Mouse (Mus musculus) stomach, embryonic 15.5 days (tissue): ENCODE data around the gene Fmo4. TPM values are rescaled to one million over a fixed set of nuclear protein-coding genes. Genes with fewer than 3 reads are reported as not detected.

Experiments
- ATAC-seq: fragments of 200-750 bp; cut with Nextera tagmentation; 2 replicates; pipeline ENCODE4 v1.8.0; 2017; ENCODE audit warnings: low read depth, moderate number of reproducible peaks, moderate TSS enrichment; ENCODE audit not compliant: insufficient read depth, low FRiP score
- H3K27ac ChIP-seq: fragments of 300-500 bp; sonication (generic); 2 replicates; pipeline ENCODE4 v1.5.1; 2015; ENCODE audit warnings: mild to moderate bottlenecking, inconsistent platforms
- H3K27me3 ChIP-seq: fragments of 300-500 bp; sonication (generic); replicated peaks from 2 replicates; pipeline ENCODE4 v1.6.1; 2015; ENCODE audit warnings: inconsistent platforms
- H3K36me3 ChIP-seq: fragments of 300-500 bp; sonication (generic); 2 replicates; pipeline ENCODE4 v1.6.1; 2015; ENCODE audit warnings: inconsistent platforms
- H3K4me1 ChIP-seq: fragments of 300-500 bp; sonication (generic); 2 replicates; pipeline ENCODE4 v1.6.1; 2015; ENCODE audit warnings: inconsistent platforms
- H3K4me2 ChIP-seq: fragments of 300-500 bp; sonication (generic); 2 replicates; pipeline ENCODE4 v1.6.1; 2015; ENCODE audit warnings: mild to moderate bottlenecking, inconsistent platforms
- H3K4me3 ChIP-seq: fragments of 300-500 bp; sonication (generic); replicated peaks from 2 replicates; pipeline ENCODE4 v1.5.1; 2015; ENCODE audit warnings: inconsistent platforms
- H3K9ac ChIP-seq: fragments of 300-500 bp; sonication (generic); 2 replicates; pipeline ENCODE4 v1.6.1; 2015; ENCODE audit warnings: inconsistent platforms
- H3K9me3 ChIP-seq: fragments of 300-500 bp; sonication (generic); 2 replicates; pipeline ENCODE4 v1.6.1; 2016; ENCODE audit warnings: inconsistent platforms
- WGBS: fragments of 180-500 bp; shearing (Covaris S2); methylation state at CpG from one replicate; pipeline ENCODE4 v1.1.7; 2015; 5-methylcytosine and 5-hydroxymethylcytosine counted together
- polyA plus RNA-seq: library from polyadenylated mRNA; unstranded; fragments of >200 nt; fragmentation: Nextera tagmentation; extraction: Ambion mirVana; gene quantifications from 2 replicates; pipeline ENCODE4 v1.2.1, GENCODE M21; 2015

Fmo4 gene
- polyA plus RNA-seq, result 1.3 and 2.8 TPM in 2 replicates

DNA sequence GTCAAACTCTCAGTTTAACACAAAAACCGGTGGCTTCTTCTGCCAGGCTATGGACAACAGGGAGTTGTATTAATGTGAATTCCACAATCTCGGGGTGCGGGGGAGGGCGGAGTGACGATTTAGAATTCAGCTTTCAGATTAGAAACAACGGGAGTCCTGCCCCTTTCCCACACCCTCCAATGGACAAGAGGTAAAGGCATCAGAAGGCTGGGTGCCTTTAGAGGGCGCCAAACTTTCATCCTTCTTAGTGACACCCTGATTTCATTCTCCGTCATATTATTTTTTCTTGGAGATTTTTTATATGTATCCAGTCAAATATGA lies at the start of gene Fmo4:
Gene Fmo4 (minus strand): TSS at position 137 of the 321 bp plus-strand sequence.
- Histone ChIP-seq H3K9ac (no peak within 1 kb of the TSS), H3K4me3 (no peak within 1 kb of the TSS), H3K4me1 (no peaks in the 10 kb centered on the region), H3K27ac (no peak within 1 kb of the TSS), H3K27me3 (no peaks in the 10 kb centered on the region), H3K36me3 (no peaks in the 10 kb centered on the region), H3K9me3 (no peaks in the 10 kb centered on the region), H3K4me2 (no peak within 1 kb of the TSS)
- 38% methylated on average over 8 of the region's 8 CpGs for WGBS
- ATAC-seq, result no peak; the same call in 1 of the 2 replicates

DNA sequence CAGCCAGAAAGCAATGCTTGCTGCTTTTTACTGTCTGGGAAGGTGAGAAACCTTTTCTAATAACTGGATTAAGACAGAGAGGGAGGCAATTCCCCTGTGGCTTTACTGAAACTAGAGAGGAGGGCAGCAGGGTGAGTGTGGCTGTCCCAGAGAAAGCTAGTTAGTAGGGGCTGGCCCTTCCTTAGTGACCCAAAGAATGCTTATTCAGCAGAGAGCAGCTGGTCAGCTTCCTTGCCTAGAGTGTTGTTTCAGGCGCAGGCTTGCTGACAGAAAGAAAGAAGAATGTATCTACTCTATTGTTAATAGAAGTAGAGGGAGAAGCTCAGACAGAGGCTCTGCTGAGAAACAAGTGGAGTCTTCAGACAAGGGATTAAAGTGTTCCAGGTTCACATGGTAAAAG lies 48.6 kb upstream of the Fmo4 start:
- Histone ChIP-seq H3K4me2 (no peak overlapping the region), H3K9me3 (no peaks in the 10 kb centered on the region)

DNA sequence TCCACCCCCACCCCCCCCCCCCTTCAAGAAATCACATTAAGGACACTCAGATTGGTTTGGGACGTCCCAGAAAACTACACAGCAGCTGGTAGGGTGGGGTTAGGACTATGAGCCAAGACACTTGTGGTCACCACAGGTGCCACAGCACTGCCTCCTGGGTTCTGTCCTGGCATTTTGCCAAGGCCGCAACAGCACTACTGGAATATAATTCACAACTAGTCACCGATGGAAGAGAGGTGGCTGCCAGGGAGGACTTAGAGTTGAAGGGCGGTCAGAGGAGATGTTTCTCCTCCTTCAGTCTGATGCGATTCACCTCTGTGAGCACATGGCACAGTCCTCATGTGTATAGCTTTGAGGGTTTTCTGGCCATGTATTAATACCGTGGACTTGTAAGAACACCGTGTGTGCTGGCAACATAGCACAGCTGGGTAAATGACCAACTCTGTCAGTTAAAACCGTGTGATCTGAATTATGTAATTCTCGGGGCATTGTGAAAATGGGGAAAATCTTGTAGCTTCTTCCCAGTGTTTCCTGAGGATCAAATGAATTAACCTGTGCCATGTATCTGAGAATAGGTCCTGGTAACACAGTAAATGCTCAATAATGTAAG lies 46.3 kb upstream of the Fmo4 start:
- no peak overlapping the region for H3K27ac ChIP-seq
- 71% methylated on average over 9 of the region's 9 CpGs for WGBS
- no peak overlapping the region for H3K4me3 ChIP-seq
- H3K4me2 ChIP-seq, result no peak overlapping the region
- H3K36me3 ChIP-seq, result no peaks in the 10 kb centered on the region
- H3K4me1 ChIP-seq, result peaks cover 8% of the 10 kb centered on the region
- no peaks in the 10 kb centered on the region for H3K27me3 ChIP-seq
- ATAC-seq, result peak; percentile 23; the same call in 1 of the 2 replicates
- no peaks in the 10 kb centered on the region for H3K9me3 ChIP-seq
- H3K9ac ChIP-seq, result no peak overlapping the region

More for the DNA sequence above, 48.6 kb upstream of the Fmo4 start:
- no peaks in the 10 kb centered on the region for H3K27me3 ChIP-seq
- peaks cover 8% of the 10 kb centered on the region for H3K4me1 ChIP-seq
- no peak overlapping the region for H3K27ac ChIP-seq
- no peak overlapping the region for H3K9ac ChIP-seq
- H3K4me3 ChIP-seq, result no peak overlapping the region
- ATAC-seq, result no peak
- no peaks in the 10 kb centered on the region for H3K36me3 ChIP-seq
- 13% methylated on average over 1 of the region's 1 CpGs for WGBS

DNA sequence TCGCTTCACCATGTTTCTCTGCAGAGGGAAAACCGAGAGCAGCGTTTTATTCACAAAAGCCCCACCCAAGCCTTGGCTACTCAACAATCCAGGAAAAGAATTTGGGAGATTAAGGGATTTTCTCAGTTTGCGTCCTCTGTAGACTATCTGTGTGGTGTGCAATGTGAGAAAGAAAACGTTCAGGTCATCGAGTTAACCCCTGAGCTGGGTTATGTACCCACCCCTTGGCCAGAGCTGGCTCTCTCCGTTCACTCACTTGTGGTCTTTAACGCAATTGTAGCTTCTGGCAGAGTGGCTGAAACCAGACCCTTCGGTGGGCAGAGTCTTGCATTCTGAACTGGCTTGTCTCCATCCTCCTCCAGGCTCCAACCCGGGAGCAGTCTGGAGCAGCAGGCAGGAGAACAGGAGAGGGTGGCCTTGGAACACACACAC lies 45.8 kb upstream of the Fmo4 start:
- WGBS, result 33% methylated on average over 10 of the region's 10 CpGs
- H3K4me2 ChIP-seq, result no peak overlapping the region
- H3K9me3 ChIP-seq, result no peaks in the 10 kb centered on the region
- no peaks in the 10 kb centered on the region for H3K36me3 ChIP-seq
- H3K27me3 ChIP-seq, result no peaks in the 10 kb centered on the region
- no peak overlapping the region for H3K9ac ChIP-seq
- peaks cover 8% of the 10 kb centered on the region for H3K4me1 ChIP-seq
- peak; percentile 15; the same call in 1 of the 2 replicates for ATAC-seq
- no peak overlapping the region for H3K27ac ChIP-seq
- H3K4me3 ChIP-seq, result no peak overlapping the region

DNA sequence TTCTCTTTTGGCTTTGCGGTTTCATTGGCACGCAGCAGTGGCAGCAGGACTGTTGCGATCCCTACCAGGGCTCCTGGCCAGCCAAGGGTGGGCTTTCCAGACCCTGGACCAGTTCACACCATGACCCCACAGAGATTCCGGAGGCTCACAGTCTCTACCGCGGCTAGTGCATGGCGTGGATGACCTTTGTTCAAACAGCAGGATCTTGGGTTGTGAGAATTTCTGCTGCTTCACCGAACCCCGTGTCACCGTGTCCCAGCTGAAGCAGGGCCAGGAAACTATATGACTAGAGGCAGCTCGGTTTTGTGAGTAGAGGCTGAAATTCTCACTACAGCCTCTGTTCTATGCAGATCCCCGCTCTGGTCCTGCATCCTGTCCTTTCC lies 45.0 kb upstream of the Fmo4 start:
- WGBS, result 68% methylated on average over 12 of the region's 12 CpGs
- Histone ChIP-seq H3K4me1 (peaks cover 8% of the 10 kb centered on the region), H3K9ac (no peak overlapping the region), H3K27me3 (no peaks in the 10 kb centered on the region), H3K9me3 (no peaks in the 10 kb centered on the region), H3K36me3 (no peaks in the 10 kb centered on the region), H3K4me2 (peak overlapping the region; percentile 33), H3K4me3 (no peak overlapping the region), H3K27ac (peak overlapping the region; percentile 11; the same call in 1 of the 2 replicates)
- no peak for ATAC-seq

DNA sequence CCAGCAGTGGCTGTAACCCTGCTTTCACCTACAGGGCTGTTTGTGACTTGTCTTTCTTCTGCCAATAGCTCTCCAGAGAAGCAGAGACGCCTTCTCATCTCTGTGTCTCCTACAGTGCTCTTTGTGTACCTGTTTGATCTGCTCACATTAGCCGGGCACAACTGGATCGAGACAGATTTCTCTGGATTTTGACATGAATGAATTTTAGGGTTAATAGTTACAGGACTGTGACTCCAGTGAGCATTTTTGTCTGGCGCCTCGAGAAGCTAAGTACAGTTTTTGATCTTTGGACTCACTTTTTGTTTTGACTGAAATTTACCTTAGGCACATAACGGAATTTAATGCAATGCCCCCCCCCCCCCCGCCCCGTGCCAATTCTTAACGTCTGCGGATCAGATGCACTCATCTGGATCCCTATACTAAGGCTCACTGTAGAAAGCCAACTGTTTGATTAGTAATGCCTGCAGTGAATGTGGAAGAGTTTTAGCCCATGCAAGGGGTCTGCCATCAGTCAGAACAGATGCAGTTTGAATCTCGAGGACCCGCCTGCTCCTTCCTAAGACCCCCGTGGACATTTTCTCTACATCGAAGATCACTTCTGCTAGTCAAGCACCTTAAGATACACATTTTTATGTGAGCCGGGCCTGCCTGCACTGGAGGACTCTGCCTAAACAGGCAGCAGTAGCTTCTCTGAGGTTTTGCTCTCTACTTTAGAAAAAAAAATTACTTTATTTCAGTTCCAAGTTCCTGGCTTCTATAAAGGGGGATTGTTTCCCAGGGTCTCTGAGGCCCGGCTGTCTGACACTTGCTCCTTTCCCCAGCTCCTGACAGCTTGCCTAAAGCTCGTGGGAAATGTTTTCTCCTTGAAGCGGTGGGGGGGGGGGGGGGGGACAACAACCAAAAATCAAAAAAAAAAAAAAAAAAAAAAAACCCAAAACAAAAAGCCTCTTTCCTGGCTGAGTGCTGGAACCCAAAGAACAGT lies 44.3 kb upstream of the Fmo4 start:
- 53% methylated on average over 18 of the region's 18 CpGs for WGBS
- Histone ChIP-seq H3K4me1 (peaks cover 8% of the 10 kb centered on the region), H3K4me3 (no peak overlapping the region), H3K9me3 (no peaks in the 10 kb centered on the region), H3K27me3 (no peaks in the 10 kb centered on the region), H3K36me3 (no peaks in the 10 kb centered on the region), H3K4me2 (peak overlapping the region; percentile 33), H3K27ac (peak overlapping the region; percentile 11; the same call in 1 of the 2 replicates), H3K9ac (no peak overlapping the region)
- no peak for ATAC-seq

DNA sequence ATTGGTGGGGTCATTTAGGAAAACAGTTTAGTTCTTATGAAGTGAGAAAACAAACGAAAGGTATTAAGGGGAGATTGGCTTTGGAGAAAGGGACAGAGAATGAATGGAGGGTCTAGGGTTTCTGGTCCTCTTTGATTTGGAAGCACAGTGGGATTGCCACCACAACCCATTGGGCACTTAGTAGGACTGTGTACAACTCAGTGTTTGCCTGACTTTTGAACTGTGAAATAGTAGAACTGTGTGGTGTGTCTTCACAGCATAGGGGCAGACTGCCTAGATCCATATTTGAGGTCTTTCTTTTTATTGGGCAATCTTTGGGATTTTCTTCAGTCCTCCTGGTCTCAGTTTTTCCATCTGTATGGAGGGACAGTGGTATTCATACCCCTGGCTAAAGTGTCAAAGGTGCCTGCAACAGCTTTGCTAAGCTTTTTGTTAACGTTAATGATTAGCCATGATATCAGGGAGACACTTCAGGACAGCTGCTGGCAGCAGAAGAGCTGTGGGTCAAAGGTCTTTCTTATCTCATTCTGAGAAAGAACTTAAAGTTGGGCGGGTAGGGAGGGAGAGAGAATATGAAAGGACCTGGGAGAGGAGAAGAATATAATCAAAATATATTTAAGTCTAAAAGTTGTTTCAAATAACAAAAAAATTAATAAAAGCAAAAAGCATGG lies 40.2 kb upstream of the Fmo4 start:
- Histone ChIP-seq H3K36me3 (no peaks in the 10 kb centered on the region), H3K27ac (no peak overlapping the region), H3K27me3 (no peaks in the 10 kb centered on the region), H3K4me3 (no peak overlapping the region), H3K9ac (no peak overlapping the region), H3K4me1 (0 out of 2 replicates have a peak, but pooled peaks cover 3% of the 10 kb centered on the region), H3K4me2 (no peak overlapping the region), H3K9me3 (no peaks in the 10 kb centered on the region)
- 44% methylated on average over 3 of the region's 3 CpGs for WGBS
- peak; percentile 34; the same call in 1 of the 2 replicates for ATAC-seq

DNA sequence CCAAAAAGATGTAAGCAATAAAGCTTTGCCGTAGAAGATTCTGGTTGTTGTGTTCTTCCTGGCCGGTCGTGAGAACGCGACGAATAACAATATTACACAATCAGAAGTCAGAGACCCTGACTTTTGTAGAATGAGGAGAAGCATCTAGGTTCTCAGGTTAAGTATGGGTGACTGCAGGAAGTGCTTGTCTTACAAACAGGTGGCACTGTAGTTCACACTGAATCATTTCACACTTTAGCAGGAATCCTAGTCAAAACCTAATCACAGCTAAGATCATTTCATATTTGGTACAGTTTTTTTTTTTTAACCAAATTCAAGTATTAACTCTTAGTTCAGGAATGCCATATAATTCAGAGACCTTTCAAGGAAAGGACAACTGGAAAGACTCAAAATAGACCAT lies 33.8 kb upstream of the Fmo4 start:
- H3K4me2 ChIP-seq, result no peak overlapping the region
- H3K27me3 ChIP-seq, result no peaks in the 10 kb centered on the region
- no peak overlapping the region for H3K27ac ChIP-seq
- no peaks in the 10 kb centered on the region for H3K4me1 ChIP-seq
- no peak overlapping the region for H3K4me3 ChIP-seq
- 94% methylated on average over 6 of the region's 6 CpGs for WGBS
- no peak overlapping the region for H3K9ac ChIP-seq
- ATAC-seq, result no peak
- H3K36me3 ChIP-seq, result no peaks in the 10 kb centered on the region
- no peaks in the 10 kb centered on the region for H3K9me3 ChIP-seq

DNA sequence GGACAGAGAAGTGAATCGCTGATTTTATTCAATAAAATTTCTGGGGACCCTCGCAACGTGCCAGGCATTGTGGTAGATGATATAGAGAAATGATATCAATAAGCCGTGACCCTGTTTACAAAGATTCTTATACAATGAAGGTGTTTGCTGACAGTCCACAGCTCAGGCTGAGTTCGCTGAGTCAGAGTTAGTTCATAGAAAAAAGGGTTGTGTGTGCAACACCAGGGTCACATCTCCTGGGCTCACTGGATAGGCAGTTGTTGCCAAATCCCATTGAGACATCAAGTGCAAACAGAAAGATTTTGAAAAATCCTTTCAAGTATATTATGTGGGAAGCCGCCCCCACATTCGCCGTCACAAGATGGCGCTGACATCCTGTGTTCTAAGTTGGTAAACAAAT lies 26.4 kb upstream of the Fmo4 start:
- H3K27ac ChIP-seq, result no peak overlapping the region
- 93% methylated on average over 9 of the region's 9 CpGs for WGBS
- no peak for ATAC-seq
- no peaks in the 10 kb centered on the region for H3K36me3 ChIP-seq
- no peak overlapping the region for H3K9ac ChIP-seq
- no peak overlapping the region for H3K4me2 ChIP-seq
- H3K27me3 ChIP-seq, result no peaks in the 10 kb centered on the region
- H3K4me1 ChIP-seq, result no peaks in the 10 kb centered on the region
- H3K4me3 ChIP-seq, result no peak overlapping the region
- no peaks in the 10 kb centered on the region for H3K9me3 ChIP-seq

DNA sequence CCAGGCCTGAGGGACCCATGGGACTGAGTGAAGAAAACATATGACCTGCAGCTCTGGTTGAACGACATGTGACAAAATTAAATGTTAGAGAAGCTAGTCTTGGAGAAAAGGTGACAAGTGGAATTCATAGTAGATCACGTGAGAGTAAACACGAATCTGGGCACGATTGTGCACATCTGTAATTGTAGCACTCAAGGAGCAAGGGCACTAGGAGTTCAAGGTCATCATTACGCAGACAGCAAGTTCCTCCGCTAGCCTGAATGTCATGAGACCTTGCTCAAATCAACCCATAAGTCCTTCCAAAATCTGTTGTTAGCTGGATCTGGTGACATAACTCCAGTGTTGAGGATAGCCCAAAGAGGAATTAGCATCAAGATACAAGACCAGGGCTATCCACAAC lies 25.2 kb upstream of the Fmo4 start:
- Histone ChIP-seq H3K9me3 (no peaks in the 10 kb centered on the region), H3K4me2 (no peak overlapping the region), H3K4me3 (no peak overlapping the region), H3K36me3 (no peaks in the 10 kb centered on the region), H3K4me1 (no peaks in the 10 kb centered on the region), H3K27ac (no peak overlapping the region), H3K27me3 (no peaks in the 10 kb centered on the region), H3K9ac (no peak overlapping the region)
- ATAC-seq, result no peak
- 83% methylated on average over 6 of the region's 6 CpGs for WGBS

DNA sequence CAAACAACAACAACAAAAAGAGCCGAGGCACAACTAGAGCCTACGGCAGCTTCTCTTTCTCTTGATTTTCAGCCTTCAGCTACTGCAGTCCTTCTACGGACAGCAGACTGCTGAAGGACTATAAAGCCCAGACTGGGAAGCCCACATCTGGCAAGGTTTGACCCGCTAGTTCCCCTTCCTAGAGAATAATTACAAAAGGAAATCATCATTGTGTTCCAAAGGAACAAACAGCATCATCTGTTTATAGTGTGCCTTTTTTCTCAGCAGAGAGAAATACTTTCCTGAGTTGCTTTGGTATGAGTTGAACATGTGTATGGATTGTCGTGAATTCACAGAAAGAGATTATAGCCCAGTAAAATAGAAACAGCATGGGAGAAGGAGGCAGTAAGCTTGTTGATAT lies 20.6 kb upstream of the Fmo4 start:
- no peaks in the 10 kb centered on the region for H3K36me3 ChIP-seq
- H3K4me2 ChIP-seq, result no peak overlapping the region
- H3K4me3 ChIP-seq, result no peak overlapping the region
- no peak overlapping the region for H3K9ac ChIP-seq
- H3K9me3 ChIP-seq, result no peaks in the 10 kb centered on the region
- no peaks in the 10 kb centered on the region for H3K4me1 ChIP-seq
- no peak overlapping the region for H3K27ac ChIP-seq
- H3K27me3 ChIP-seq, result no peaks in the 10 kb centered on the region
- ATAC-seq, result no peak
- 75% methylated on average over 5 of the region's 5 CpGs for WGBS

DNA sequence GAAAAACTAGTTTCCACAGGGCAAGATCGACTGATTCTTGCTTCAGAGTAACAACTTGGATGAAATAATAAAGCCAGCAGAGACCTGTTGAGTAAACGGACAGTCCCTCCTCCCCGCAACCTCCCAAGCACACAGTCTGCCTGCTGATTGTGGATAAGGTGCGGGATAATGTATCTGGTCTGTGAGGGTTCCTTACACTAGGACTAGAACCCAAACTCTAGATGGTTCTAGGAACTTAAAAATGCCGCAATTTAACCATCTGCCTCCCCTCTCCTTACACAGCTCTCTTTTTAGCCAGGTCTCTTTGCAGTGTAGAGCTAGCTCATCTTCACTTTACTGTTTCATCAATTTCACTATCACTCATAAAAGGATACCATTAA lies 18.8 kb upstream of the Fmo4 start:
- no peaks in the 10 kb centered on the region for H3K36me3 ChIP-seq
- ATAC-seq, result no peak
- H3K9me3 ChIP-seq, result no peaks in the 10 kb centered on the region
- no peak overlapping the region for H3K4me2 ChIP-seq
- no peak overlapping the region for H3K9ac ChIP-seq
- no peak overlapping the region for H3K27ac ChIP-seq
- no peak overlapping the region for H3K4me3 ChIP-seq
- H3K4me1 ChIP-seq, result no peaks in the 10 kb centered on the region
- 52% methylated on average over 5 of the region's 5 CpGs for WGBS
- no peaks in the 10 kb centered on the region for H3K27me3 ChIP-seq
